Mouse (Mus musculus): ENCODE measurements around the gene Hcls1. TPM values are rescaled to one million over a fixed set of nuclear protein-coding genes. Genes with fewer than 3 reads are reported as not detected.
A peak's percentile ranks its signal among the peaks of the same experiment; 100 is the strongest.

Hcls1 gene
- total RNA-seq (2015), result 53.0 and 69.8 TPM in 2 replicates
- 404 and 424 TPM in 2 replicates for total RNA-seq (2017)

DNA sequence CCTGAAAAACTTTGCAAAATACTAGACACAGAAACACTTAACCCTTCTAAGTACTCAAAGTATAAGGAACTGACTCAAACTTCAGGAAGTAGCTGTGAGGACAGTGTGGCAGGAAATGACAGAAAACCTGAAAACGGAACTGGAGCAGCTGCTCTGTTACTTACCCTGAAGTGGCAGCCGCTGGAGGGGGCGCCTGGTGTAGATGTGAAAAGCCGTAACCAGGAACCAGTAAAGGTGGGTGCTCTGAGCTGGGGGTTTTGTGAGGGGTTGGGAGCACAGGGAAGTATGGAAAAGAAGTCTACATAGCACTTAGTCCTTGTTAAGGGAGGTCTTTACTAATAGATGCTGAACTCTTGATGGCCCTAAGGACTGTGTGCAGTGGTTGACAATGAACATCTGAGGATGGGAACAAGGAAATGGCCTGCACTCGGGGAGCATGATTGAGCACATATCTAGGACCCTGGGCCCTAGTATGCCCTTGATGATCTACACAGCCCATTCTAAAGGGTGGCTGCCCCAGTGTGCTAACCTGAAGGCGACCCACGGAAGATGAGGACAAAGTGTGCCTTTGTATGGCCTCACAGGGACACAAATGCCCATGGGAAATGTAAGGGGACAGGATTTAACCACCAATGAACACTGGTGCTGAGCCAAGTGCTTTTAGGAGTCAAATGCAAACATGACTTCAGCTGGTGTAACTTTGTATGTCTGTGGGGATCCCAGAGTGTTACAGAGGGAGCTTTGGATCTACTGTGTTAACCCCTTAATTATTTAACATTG is at the start of gene Hcls1:
Gene Hcls1 (plus strand): TSS at position 143 of the 780 bp plus-strand sequence.
- ATAC-seq (ENCODE audit: poor library complexity, severe bottlenecking), result peak; percentile 70

DNA sequence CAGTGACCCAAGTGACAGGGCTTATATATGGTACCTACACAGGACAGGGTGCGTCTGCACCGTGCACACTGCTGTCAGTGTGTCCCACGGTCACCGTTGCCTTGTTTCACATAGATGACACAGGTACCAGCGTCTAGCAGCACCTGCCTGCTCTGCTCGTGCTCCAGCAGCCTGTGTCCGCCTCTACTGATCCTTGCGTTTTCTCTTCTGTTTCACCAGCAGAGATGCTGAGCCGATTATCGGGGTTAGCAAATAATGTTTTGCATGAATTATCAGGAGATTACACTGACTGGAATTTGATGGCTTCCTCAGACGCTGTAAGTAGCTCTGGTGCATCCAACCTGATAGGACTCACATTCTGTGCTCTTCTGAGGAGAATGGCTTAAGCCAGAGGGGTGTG is 48.9 kb upstream of the Hcls1 start:
- ATAC-seq (ENCODE audit: poor library complexity, severe bottlenecking), result no peak

DNA sequence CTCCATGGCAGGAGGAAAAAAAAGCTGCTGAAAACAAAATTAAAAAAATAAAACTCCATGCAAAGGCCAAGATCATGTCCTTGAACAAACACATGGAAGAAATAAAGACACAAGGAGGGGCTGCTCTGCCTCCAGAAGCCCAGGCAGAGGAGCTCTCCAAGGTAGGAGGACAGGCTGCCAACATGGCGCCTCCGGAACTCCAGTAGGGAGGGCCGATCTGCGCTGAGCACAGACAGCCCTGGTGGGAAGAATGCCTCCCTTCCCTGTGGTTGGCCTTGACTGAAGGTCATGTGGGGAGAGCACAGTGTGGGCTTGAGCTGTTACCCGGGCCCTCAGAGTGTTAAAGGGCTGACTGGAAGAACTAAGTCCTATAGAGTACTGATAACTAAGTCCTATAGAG is 47.2 kb upstream of the Hcls1 start:
- no peak for ATAC-seq (ENCODE audit: poor library complexity, severe bottlenecking)

DNA sequence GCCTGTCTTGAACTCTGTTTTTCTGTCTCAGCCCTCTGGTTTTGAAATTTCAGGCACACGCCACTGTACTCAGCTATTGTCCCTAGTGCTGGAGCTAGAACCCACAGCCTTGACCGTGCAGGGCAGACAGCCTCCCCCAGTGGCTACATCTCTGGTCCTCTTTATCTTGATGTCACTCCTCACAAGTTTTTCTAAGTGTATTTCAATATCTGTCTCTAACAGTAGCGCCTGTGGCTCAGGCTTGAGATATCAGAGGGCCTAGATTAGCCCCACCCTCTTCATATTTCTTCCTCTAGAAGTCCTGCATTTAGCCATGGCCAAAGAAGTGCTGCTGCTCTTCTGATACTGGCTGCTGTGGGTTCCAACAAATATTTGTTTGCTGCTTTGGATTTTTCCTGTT is 44.2 kb upstream of the Hcls1 start:
- ATAC-seq (ENCODE audit: poor library complexity, severe bottlenecking), result peak; percentile 35

DNA sequence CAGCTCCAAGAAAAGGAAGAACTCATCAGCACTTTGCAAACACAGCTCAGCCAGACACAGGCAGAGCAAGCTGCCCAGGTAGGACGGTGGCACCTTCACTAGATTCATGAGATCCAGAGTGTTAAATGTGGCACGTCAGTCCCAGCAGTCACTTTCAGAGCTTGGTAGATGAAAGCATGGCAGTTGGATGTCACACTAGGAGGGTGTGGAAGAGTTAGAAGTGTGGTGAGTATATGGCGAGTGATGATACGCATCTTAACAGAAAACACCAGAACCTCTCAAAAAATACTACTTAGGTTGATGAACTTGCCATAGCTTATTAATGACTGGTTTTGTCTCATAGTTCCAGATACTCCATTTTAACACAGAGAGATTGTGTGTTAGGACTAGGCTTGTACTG is 43.4 kb upstream of the Hcls1 start:
- no peak for ATAC-seq (ENCODE audit: poor library complexity, severe bottlenecking)

DNA sequence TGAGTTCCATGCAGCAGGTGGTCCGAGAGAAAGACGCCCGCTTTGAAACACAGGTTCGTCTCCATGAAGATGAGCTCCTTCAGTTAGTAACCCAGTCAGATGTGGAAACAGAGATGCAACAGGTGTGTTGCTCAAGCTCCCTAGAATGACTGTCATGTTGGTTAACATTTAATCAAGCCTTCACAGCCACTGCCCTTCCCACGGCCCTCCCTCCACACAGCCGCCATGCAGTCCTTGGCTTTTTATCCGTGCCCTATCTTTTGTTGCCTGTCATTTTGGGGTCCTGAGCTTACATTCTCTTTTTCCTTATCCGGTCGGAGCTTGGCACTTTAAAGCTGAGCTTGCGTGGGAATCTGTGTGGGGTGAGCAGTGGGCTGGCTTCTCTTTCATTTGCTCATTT is 41.5 kb upstream of the Hcls1 start:
- ATAC-seq (ENCODE audit: poor library complexity, severe bottlenecking), result 0 out of 2 replicates have a peak, but pooled peaks have one; percentile 38

DNA sequence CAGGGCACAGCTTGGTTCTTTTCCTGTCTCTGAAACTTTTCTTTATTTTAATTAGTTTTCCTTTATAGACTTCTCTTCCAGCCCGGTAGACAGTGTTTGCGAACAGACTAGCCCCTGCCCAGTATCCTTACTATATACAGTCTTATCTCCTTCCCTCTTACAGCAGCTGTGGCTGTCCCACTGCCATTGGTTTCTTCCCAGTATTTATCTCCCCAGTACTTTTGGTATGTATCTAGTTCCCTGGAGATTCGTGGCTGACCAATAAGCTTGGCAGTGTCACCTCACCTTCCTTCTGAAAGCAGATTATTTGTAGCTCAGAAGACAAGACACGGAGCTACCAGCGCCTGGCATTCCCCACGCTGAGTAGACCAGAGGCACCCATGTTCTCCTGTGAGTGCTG is 38.1 kb upstream of the Hcls1 start:
- no peak for ATAC-seq (ENCODE audit: poor library complexity, severe bottlenecking)

DNA sequence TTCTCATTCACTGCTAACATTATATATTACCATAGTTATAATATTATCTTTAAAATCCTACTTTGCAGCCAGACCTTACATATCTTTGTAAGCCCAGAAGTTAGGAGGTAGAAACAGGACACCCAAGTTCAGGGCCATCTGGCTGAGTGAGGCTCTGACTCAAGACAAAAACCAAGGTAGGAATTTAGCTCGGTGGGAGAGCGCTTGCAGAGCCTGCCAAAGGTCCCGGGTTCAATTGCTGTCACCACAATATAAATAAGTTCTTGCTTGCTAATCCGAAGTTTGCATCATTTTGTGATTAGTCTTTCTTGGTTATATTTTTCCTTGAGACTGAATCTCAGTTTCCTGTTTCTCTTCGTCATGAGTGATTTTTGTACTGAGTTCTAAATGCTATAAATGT is 31.6 kb upstream of the Hcls1 start:
- ATAC-seq (ENCODE audit: poor library complexity, severe bottlenecking), result no peak

DNA sequence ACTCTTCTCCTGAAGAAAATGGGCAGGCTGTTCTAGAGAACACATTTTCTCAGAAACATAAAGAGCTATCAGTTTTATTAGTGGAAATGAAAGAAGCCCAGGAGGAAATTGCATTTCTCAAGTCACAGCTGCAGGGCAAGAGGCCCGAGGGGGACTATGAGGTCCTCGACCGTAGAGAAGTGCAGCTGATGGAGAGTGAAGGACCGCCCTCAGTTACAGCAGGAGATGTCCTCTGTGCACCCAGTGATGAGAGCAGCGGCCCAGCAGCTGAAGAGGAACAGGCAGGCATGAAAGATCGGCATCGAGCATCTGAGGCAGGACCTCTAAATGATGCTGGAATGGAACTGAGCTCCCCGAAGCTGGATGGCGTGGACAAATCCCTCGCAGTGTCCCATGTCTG is 22.9 kb upstream of the Hcls1 start:
- ATAC-seq (ENCODE audit: poor library complexity, severe bottlenecking), result no peak

DNA sequence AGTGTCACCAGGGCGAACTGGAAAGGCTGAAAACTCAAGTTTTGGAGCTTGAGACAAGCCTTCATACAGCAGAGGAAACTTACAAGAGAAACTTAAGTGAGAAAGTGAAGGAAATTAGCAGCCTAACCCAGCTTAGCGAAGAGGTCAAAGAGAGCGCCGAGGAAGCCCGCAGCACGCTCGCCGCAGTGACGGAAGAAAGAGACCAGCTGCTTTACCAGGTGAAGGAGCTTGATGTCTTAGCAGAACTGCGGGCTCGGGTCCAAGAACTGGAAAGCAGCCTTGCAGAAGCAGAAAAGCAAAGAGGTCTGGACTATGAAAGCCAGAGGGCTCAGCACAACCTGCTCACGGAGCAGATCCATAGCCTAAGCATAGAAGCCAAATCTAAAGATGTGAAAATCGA is 22.5 kb upstream of the Hcls1 start:
- no peak for ATAC-seq (ENCODE audit: poor library complexity, severe bottlenecking)

DNA sequence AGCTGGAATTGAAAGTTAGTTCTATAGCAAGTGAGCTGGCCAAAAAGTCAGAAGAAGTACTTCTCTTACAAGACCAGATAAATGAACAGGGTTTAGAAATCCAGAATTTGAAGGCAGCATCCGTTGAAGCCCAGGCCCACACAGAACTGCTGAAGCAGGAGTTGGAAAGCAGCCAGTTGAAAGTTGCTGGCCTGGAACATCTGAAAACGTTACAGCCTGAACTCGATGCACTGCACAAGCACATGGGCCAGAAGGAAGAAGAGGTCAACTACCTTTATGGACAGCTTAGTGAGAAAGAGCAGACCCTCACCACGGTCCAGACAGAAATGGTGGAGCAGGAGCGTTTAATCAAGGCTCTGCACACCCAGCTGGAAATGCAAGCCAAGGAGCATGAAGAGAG is 20.6 kb upstream of the Hcls1 start:
- ATAC-seq (ENCODE audit: poor library complexity, severe bottlenecking), result no peak

DNA sequence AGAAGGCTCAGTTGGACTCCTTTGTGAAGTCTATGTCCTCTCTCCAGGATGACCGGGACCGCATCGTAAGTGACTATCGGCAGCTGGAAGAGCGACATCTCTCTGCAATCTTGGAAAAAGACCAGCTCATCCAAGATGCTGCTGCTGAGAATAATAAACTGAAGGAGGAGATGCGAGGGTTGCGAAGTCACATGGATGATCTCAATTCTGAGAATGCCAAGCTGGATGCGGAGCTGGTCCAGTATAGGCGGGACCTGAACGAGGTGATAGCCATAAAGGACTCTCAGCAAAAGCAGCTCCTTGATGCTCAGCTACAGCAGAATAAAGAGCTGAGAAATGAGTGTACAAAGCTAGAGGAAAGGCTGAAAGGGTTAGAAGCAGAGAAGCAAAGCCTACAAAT is 16.3 kb upstream of the Hcls1 start:
- no peak for ATAC-seq (ENCODE audit: poor library complexity, severe bottlenecking)

DNA sequence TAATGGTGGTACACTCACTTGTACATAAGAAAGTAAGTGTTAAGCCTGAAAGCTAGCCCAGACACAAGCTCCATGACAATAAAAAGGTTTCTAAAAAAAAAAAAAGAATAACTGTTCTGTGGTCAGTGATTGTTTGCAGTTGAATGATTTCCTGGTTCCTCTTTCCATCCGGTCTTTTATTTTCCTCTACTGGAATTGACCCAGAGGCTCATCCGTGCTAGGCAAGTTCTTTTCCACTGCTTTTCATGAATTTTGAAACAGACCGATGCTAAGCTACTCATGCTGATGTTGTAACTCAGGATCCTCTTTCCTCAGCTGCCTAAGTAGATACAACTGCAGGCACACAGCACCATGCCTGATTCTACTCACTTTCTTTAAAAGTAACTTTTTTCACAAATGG is 14.4 kb upstream of the Hcls1 start:
- ATAC-seq (ENCODE audit: poor library complexity, severe bottlenecking), result peak; percentile 91

DNA sequence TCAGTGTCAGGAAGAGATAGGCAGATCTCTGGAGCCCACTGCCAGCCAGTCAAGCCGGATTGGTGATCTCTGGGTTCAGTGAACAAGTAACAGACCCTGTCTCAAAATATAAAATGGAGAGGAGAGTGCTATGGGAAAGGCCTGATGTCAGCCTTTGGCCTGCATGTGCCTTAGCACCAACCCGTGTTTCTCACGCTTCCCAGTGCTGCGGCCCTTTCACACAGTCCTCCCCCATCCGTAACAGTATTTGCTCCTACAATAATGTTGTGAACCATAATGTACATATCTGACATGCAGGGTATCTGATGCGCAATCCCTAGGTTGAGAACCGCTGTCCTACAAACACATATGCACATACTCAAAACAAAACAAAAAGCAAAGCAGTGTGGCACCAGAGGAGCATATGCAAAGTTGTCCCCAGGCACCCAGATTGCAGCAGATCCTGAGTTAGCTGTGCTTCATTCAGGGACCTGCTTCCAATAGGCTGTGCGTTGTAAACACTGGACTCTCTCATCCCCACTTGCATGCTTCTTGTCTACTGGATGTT is 13.6 kb upstream of the Hcls1 start:
- no peak; the same call in 1 of the 2 replicates for ATAC-seq (ENCODE audit: poor library complexity, severe bottlenecking)

DNA sequence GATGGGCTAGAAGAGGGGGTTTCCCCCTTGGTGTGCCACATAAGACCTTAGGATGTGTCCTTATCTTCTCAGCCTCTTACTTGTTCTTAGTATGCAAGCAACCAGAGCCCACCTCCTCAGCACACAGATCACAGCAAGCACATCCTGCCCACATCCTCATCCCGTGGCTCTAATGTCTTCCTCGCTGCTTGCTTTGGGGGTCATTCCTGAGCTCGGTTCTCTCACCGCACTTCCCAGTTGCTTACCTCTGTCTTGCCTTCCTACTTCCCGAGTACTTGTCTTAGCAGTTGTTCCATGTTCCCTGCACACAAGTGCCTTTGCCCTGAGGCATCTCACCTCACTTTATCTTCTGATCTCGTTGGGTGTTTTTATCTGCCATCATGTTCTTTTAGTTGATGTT is 12.8 kb upstream of the Hcls1 start:
- ATAC-seq (ENCODE audit: poor library complexity, severe bottlenecking), result no peak

DNA sequence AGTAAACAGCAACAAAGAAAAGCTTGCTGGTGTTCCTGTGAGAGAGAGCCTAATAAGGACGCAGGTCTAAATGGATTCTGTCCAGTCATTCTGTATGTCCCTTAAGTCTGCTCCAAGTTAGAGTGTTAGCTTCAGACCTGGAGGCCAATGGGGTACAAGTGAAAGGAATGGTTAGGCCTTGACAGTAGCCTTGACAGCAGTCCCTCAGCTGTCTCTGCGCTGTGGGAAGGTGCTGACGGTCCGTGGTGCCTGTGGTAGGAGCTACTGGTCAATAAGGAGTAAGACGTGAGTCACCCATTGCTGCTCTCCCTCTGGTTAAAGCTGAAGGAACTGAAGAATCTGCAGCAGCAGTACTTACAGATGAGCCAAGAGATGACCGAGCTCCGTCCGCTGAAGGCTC is 10.5 kb upstream of the Hcls1 start:
- ATAC-seq (ENCODE audit: poor library complexity, severe bottlenecking), result no peak

DNA sequence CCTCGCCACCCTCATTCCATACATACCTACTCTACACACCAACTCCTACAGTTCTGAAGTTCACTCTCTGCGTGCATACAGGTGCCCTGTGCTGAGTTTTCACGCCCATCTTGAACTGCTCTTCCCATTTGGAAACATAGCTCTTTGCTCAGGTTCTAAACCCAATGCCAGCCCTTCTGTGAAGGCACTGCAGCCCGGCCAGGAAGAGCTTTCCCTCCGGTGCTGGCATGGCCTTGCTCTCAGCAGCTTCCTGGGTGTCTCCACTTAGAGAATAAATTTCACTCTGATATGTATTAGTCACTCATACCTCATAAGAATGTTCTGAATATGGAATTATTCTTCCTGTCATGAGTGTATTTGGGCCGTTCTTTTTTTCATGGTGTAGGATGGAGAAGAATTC is 9.4 kb upstream of the Hcls1 start:
- no peak for ATAC-seq (ENCODE audit: poor library complexity, severe bottlenecking)

DNA sequence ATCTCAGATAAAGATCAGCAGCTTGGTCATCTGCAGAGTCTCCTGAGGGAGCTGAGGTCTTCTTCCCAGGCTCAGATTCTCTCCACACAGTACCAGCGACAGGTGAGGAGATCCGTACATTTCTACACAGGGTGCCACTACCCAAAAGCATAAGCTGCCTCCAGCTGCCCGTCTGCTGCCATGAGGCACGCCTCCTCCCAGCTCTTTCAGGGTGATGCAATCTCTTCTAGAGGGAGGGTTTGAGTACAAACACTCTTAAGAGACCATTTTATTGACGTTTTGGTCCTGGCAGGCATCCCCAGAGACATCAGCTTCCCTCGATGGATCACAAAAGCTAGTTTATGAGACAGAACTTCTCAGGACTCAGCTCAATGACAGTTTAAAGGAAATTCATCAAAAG is 9.0 kb upstream of the Hcls1 start:
- ATAC-seq (ENCODE audit: poor library complexity, severe bottlenecking), result no peak

DNA sequence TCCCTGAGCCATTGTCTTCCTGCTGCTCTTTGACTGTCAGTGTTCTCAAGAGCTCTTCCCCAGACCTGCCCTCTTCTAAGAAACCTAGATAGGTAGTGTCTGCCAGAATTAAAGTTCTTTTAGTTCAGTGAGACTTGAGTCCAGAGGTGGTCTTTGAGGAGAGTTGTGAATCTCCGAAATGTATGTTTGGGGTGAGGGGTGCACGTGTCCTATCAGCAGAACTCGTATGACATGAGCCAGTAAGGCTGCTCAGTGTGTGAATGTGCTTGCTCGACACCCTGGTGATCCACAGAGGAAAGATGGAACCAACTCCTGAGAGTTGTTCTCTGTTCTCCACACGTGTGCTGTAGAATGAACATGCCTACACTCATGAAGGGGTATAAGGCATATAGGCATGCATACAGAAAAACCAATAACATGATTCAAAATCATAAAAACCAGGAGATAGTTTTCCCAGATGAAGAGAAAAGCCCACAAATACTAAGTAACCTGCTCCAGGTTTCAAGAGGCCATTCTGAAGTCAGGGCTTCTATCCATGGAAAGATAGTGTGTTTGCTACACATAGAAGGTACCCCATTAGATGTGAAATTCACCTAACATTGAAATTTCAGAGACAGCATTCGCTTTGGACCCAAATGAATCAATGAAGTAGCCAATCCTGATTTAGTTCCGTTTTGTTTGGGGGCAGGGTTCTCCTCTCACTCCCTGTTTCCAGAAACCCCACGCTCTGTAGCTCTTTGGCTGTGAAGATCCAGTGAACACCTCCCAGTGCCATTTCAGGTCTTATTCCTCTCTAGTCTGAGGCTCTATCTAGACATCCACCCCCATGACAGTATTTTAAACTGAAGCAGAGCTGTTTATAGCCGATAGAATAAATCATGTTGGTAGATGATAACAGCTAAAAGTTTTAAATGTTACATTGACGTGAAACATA is 8.0 kb upstream of the Hcls1 start:
- ATAC-seq (ENCODE audit: poor library complexity, severe bottlenecking), result no peak

DNA sequence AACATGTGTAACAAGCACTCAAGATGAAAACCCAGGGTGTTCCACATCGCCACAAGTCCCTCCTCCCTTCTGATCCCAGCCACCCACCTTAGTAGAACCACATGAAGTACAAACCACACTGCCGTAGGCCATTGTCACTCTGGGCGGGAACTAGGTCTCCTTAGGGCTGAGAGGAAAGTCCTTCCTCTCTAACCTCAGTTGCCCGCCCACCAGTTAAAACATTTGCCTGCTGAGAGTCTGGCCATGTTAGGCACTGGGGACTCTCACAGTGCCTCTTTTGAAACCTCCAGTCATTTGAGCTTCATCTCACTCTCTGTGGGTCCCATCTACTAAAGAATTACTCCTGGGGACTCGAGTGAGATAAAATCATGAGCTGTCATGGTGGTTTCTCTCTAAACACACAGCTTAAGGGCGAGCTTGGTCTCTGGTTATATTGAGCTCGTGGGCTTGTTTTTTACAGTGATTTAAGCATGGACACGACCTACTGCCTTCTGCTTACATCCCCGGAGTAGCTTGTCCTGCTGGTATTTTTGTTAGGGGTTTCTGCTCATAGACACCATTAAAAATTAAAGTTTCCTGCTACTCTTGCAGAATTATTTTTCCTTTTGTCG is 7.2 kb upstream of the Hcls1 start:
- ATAC-seq (ENCODE audit: poor library complexity, severe bottlenecking), result no peak

DNA sequence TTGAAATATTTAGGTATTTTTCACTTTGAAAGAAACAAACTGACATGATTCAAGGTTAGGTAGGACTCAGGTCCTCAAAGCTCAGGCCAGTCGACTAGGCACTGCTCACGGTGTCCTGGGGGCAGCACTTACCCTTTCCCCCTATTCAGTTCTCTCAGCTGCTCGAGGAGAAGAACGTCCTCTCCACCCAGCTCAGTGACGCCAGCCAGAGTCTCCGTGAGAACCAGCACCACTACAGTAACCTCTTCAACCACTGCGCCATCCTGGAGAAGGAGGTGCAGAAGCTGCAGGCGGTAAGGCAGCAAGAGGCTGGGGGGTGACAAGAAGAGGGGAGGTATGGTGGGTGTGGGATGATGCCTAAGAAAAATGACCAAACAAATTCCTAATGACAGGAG is 6.7 kb upstream of the Hcls1 start:
- no peak for ATAC-seq (ENCODE audit: poor library complexity, severe bottlenecking)

Measured in megakaryocyte, adult 5-6 weeks (primary cell).